Mouse (Mus musculus) midbrain, embryonic 16.5 days (tissue): ENCODE data around the gene Tle6. TPM values are rescaled to one million over a fixed set of nuclear protein-coding genes. Genes with fewer than 3 reads are reported as not detected.
"Not testable (repeated sequence)": the region's sequence is repeated elsewhere in the genome, so short reads cannot be mapped to it uniquely, and the experiment has no call there.

Source experiments
- ATAC-seq: fragments of 200-750 bp; cut with Nextera tagmentation; 2 replicates; pipeline ENCODE4 v1.8.0; 2017; ENCODE audit warnings: moderate TSS enrichment
- H3K27ac ChIP-seq: fragments of 300-500 bp; sonication (generic); 2 replicates; pipeline ENCODE4 v1.5.1; 2014; ENCODE audit warnings: mild to moderate bottlenecking, low read length, mixed read lengths
- H3K27me3 ChIP-seq: fragments of 300-500 bp; sonication (generic); 2 replicates; pipeline ENCODE4 v1.6.1; 2014; ENCODE audit warnings: low read depth, low read length, mixed read lengths; ENCODE audit not compliant: control insufficient read depth, insufficient read depth
- H3K36me3 ChIP-seq: fragments of 300-500 bp; sonication (generic); 2 replicates; pipeline ENCODE4 v1.6.1; 2014; ENCODE audit warnings: mild to moderate bottlenecking, low read length, moderate library complexity, mixed read lengths; ENCODE audit not compliant: control insufficient read depth, insufficient read depth
- H3K4me1 ChIP-seq: fragments of 300-500 bp; sonication (generic); 2 replicates; pipeline ENCODE4 v1.6.1; 2014; ENCODE audit warnings: mild to moderate bottlenecking, low read length, mixed read lengths; ENCODE audit not compliant: control insufficient read depth, insufficient read depth
- H3K4me2 ChIP-seq: fragments of 300-500 bp; sonication (generic); 2 replicates; pipeline ENCODE4 v1.6.1; 2014; ENCODE audit warnings: mild to moderate bottlenecking, low read length, mixed read lengths
- H3K4me3 ChIP-seq: fragments of 300-500 bp; sonication (generic); 2 replicates; pipeline ENCODE4 v1.5.1; 2014; ENCODE audit warnings: low read depth, mild to moderate bottlenecking, low read length, moderate library complexity, mixed read lengths
- H3K9ac ChIP-seq: fragments of 300-500 bp; sonication (generic); 2 replicates; pipeline ENCODE4 v1.6.1; 2014; ENCODE audit warnings: low read depth, low read length, mixed read lengths
- H3K9me3 ChIP-seq: fragments of 300-500 bp; sonication (generic); replicated peaks from 2 replicates; pipeline ENCODE4 v1.6.1; 2014; ENCODE audit warnings: mild to moderate bottlenecking, low read length, mixed read lengths; ENCODE audit not compliant: control insufficient read depth, poor library complexity, severe bottlenecking
- WGBS: fragments of 180-500 bp; shearing (Covaris S2); extraction: QIAGEN DNeasy Blood & Tissue Kit; methylation state at CpG from one replicate; pipeline ENCODE4 v1.1.7; 2014; 5-methylcytosine and 5-hydroxymethylcytosine counted together
- polyA plus RNA-seq: library from polyadenylated mRNA; unstranded; fragments of >200 nt; fragmentation: Nextera tagmentation; extraction: Ambion mirVana; gene quantifications from 2 replicates; pipeline ENCODE4 v1.2.1, GENCODE M21; 2015

Tle6 gene
- polyA plus RNA-seq, 1 experiment from 2014 or later: 4.3 TPM

DNA sequence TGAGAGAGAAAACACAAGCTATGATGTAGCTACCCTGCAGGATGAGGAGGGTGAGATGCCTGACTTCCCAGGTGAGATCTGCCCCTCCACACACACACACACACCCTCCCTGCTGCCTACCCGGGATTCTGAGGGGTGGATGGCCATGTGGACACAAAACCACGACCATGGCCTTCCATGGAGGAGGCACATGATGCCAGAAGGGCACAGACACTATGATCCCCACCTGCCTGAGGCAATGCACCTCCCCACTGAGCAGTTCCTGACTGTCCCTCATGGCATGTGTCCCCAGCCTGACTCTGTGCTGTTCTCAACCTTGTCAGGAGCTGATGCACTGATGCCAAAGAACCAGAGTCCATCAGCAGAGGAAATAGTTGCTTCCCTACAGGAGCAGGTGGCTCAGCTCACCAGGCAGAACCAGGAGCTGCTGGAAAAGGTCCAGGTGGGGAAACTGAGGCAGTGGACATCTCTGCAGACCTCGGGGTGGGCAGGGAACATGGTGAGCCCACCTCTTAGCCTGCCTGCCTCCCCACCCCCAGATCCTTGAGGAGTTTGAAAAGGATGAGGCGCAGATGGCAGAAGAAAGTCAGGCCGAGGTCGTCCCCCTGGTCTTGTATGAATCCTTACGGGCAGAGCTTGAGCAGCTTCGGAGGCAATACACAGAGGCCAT lies 41.2 kb upstream of the Tle6 start:
- 77% methylated on average over 8 of the region's 8 CpGs for WGBS
- peak overlapping the region; percentile 86 for H3K9ac ChIP-seq
- no peaks in the 10 kb centered on the region for H3K36me3 ChIP-seq
- H3K4me3 ChIP-seq: peak overlapping the region; percentile 75; the same call in 1 of the 2 replicates
- no peaks in the 10 kb centered on the region for H3K27me3 ChIP-seq
- H3K4me1 ChIP-seq: peaks cover 26% of the 10 kb centered on the region
- no peak for ATAC-seq
- H3K4me2 ChIP-seq: peak overlapping the region; percentile 78
- H3K27ac ChIP-seq: no peak overlapping the region
- no peaks in the 10 kb centered on the region for H3K9me3 ChIP-seq

DNA sequence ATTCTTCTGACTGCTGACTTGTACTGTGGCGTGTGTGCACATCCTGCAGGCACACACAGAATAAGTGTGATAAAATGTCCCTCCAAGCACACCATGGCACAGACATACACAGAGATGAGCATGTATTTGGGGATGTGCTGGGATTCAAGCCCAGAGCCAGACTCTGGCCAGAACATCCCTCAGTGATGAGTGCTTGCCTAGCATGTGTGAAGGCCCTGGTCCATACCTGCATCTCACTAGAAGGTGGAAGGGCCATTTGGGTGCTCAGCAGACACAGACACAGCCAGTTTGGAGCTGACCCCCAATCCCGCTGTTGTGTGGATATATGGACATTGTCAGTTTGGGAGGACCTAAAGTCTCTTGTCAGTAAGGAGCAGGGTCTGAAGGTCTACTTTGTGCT lies 40.7 kb upstream of the Tle6 start:
- no peak for ATAC-seq
- no peaks in the 10 kb centered on the region for H3K9me3 ChIP-seq
- no peaks in the 10 kb centered on the region for H3K27me3 ChIP-seq
- no peak overlapping the region for H3K4me3 ChIP-seq
- H3K4me2 ChIP-seq: peak overlapping the region; percentile 28
- H3K9ac ChIP-seq: peak overlapping the region; percentile 38; the same call in 1 of the 2 replicates
- H3K36me3 ChIP-seq: no peaks in the 10 kb centered on the region
- H3K27ac ChIP-seq: no peak overlapping the region
- peaks cover 26% of the 10 kb centered on the region for H3K4me1 ChIP-seq
- WGBS: 85% methylated on average over 2 of the region's 2 CpGs

- ATAC-seq, H3K36me3 ChIP-seq, H3K4me3 ChIP-seq, H3K9ac ChIP-seq, H3K4me2 ChIP-seq, H3K9me3 ChIP-seq, H3K27ac ChIP-seq, H3K27me3 ChIP-seq: not testable (repeated sequence)
- peaks cover 26% of the 10 kb centered on the region for H3K4me1 ChIP-seq
- 30% methylated on average over 4 of the region's 4 CpGs for WGBS
Measured at GRCm38 (mm10) chr10:81640825-81641224, 40.0 kb upstream of the Tle6 start.

- no peak for ATAC-seq
- no peak overlapping the region for H3K27ac ChIP-seq
- H3K36me3 ChIP-seq: no peaks in the 10 kb centered on the region
- H3K4me3 ChIP-seq: no peak overlapping the region
- H3K4me1 ChIP-seq: peaks cover 26% of the 10 kb centered on the region
- 74% methylated on average over 6 of the region's 6 CpGs for WGBS
- no peak overlapping the region for H3K9ac ChIP-seq
- no peaks in the 10 kb centered on the region for H3K9me3 ChIP-seq
- no peak overlapping the region for H3K4me2 ChIP-seq
- H3K27me3 ChIP-seq: no peaks in the 10 kb centered on the region
Measured at GRCm38 (mm10) chr10:81638101-81638500, 37.2 kb upstream of the Tle6 start.

- no peak overlapping the region for H3K27ac ChIP-seq
- no peaks in the 10 kb centered on the region for H3K9me3 ChIP-seq
- H3K4me1 ChIP-seq: peaks cover 10% of the 10 kb centered on the region
- H3K36me3 ChIP-seq: no peaks in the 10 kb centered on the region
- no peak overlapping the region for H3K4me2 ChIP-seq
- 16% methylated on average over 8 of the region's 8 CpGs for WGBS
- no peak overlapping the region for H3K9ac ChIP-seq
- no peak overlapping the region for H3K4me3 ChIP-seq
- ATAC-seq: no peak
- no peaks in the 10 kb centered on the region for H3K27me3 ChIP-seq
Measured at GRCm38 (mm10) chr10:81636338-81636737, 35.5 kb upstream of the Tle6 start.

DNA sequence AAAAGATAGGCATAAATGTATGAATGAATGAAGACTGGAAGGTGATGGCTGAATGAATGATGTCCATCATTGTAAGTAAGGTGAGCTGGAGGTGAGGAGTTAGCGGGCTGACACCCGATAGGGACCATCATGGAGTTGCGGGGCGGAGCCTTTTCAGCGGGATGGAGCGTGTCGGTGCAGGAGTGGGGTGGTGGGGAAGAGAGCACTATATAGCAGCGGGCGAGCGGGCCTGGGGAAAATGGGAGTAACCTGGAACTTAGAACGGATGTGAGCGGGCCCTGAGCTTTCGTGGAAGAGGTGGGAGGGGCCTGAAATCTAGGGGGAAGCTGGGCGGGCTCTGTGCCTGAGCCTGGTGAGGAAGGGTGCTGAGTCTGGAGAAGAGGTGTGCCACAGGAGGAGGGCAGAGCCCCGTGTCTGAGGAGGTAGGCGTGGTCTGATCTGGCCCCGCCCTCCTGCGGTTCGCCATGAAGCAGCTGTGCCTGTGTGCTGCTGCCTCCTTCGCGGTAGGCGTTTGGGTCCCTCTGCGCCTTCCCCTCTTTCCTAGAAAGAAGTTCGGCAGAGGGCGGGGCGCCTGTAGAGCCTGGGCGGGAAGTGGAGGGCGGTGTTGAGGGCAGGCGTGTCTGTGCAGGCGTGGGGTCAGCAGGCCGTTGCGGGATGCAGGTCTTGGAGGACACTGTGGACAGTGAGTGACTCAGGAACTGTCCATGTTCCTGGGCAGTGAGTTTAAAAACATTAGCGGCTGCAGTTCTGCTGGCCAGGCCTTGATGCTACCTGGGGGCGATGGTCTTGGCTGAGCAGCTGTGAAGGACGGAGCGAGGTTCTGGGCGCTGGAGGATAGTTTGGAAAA lies 32.6 kb upstream of the Tle6 start:
- peak overlapping the region; percentile 57 for H3K27ac ChIP-seq
- H3K4me3 ChIP-seq: peak overlapping the region; percentile 50
- H3K4me2 ChIP-seq: peak overlapping the region; percentile 71
- H3K27me3 ChIP-seq: no peaks in the 10 kb centered on the region
- peak overlapping the region; percentile 78 for H3K9ac ChIP-seq
- peak; percentile 90 for ATAC-seq
- WGBS: 3% methylated on average over 37 of the region's 37 CpGs
- H3K9me3 ChIP-seq: no peaks in the 10 kb centered on the region
- peaks cover 4% of the 10 kb centered on the region for H3K4me1 ChIP-seq
- no peaks in the 10 kb centered on the region for H3K36me3 ChIP-seq

DNA sequence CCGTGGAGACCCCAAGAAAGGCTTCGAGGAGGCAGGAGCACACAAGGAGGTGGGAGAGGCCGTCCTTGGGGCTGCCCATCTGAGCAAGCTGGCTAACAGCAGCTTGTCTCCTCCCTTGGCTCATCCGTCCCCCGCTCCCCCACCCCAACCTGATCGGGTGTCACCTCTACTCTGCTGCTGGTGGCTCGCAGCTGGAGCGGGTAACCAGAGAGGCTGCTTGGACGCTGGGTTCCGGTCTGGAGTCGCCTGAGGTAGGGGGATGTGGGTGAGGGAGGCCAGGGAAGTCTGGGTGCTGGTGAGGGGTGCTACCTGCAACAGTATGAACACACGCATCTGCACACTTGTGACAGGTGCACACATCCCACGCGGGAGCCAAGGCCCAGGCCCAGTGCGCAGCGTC lies 27.5 kb upstream of the Tle6 start, which contains the start of gene Ankrd24:
TSS of gene Ankrd24 (plus strand) at position 151 of the 400 bp plus-strand sequence.
- Histone ChIP-seq H3K4me2 (peak within 1 kb of the TSS; percentile 84), H3K9ac (peak within 1 kb of the TSS; percentile 78), H3K27ac (peak within 1 kb of the TSS; percentile 89), H3K9me3 (no peaks in the 10 kb centered on the region), H3K27me3 (no peaks in the 10 kb centered on the region), H3K36me3 (0 out of 2 replicates have a peak, but pooled peaks cover 6% of the 10 kb centered on the region), H3K4me1 (peaks cover 17% of the 10 kb centered on the region), H3K4me3 (peak within 1 kb of the TSS; percentile 68)
- no peak for ATAC-seq
- WGBS: 84% methylated on average over 15 of the region's 16 CpGs

- peak; percentile 39 for ATAC-seq
- Histone ChIP-seq H3K27ac (peak overlapping the region; percentile 89), H3K27me3 (no peaks in the 10 kb centered on the region), H3K9me3 (no peaks in the 10 kb centered on the region), H3K4me1 (peaks cover 17% of the 10 kb centered on the region), H3K36me3 (0 out of 2 replicates have a peak, but pooled peaks cover 7% of the 10 kb centered on the region), H3K4me2 (peak overlapping the region; percentile 84), H3K4me3 (peak overlapping the region; percentile 68), H3K9ac (peak overlapping the region; percentile 63)
- 67% methylated on average over 7 of the region's 7 CpGs for WGBS
Measured at GRCm38 (mm10) chr10:81627836-81628220, 27.0 kb upstream of the Tle6 start.
